Mouse (Mus musculus): ENCODE measurements around the gene Lrrc8c.

The Lrrc8c gene

GRCm38 (mm10) chr5:105519096-105519975 lies at the start of gene Lrrc8c:
Gene Lrrc8c, plus strand, starts transcription at chr5:105519388.
- peak; percentile 88 for DNase-seq

DNA sequence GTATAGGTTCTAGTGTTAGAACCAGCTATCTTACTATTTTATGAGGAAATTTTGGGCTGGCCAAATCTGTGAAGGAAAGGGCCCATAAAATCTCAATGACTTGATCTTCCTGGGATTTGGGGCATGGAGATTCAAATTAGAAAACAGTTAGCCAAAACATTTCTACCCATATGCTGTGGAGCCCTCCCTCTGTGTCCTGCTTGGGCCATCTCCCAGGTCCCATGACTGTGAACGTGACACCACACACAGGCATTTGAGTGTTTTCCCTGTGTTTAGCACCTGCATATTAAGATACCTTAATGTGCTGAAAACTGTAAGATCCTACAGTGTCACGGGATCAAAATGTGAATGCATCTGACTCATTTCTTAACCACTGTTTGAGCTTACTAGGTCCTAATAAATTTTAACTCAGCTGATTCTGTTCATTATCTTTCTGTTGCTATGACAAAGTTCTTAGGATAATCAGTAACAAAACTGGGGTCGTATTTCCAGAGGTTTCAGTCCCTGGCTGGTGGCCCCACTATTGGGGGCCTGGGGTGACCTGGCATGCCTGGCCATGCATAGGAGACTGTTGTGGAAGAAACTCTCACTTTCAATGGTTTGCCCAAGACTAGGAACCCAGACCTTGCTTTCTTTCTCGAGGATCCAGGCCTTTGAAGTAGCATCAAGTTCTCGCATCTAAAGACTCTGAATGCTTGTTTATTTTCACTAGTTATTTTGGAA lies 46.0 kb upstream of the Lrrc8c start:
- no peak for DNase-seq

DNA sequence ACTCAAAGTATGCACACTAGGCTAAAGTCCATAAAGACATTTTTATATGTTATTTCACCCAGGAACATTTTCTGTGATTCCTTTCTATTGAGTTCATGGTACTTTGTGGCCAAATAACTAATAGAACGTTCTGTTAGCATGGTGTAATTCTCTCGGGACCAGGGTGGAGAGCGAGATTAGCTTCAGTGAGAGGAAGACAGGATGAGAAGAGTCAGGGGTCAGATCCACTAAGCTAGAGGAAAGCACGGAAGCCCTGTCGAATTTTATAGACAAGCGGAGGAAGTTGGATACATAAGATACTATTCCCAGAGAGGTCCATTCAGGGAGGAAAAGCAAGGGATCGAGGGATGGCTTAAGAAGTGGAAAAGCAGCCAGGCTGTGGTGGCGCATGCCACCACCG lies 41.7 kb upstream of the Lrrc8c start:
- DNase-seq: no peak

- DNase-seq: no peak
Observed at GRCm38 (mm10) chr5:105479673-105480072, 39.5 kb upstream of the Lrrc8c start.

- DNase-seq: no peak
Observed at GRCm38 (mm10) chr5:105480561-105480960, 38.6 kb upstream of the Lrrc8c start.

GRCm38 (mm10) chr5:105483632-105484031 lies 35.6 kb upstream of the Lrrc8c start:
- DNase-seq: no peak

- no peak for DNase-seq
Observed at GRCm38 (mm10) chr5:105484247-105484646, 34.9 kb upstream of the Lrrc8c start.

GRCm38 (mm10) chr5:105484891-105485290 lies 34.3 kb upstream of the Lrrc8c start:
- DNase-seq: no peak

GRCm38 (mm10) chr5:105490211-105490610 lies 29.0 kb upstream of the Lrrc8c start:
- no peak for DNase-seq

DNA sequence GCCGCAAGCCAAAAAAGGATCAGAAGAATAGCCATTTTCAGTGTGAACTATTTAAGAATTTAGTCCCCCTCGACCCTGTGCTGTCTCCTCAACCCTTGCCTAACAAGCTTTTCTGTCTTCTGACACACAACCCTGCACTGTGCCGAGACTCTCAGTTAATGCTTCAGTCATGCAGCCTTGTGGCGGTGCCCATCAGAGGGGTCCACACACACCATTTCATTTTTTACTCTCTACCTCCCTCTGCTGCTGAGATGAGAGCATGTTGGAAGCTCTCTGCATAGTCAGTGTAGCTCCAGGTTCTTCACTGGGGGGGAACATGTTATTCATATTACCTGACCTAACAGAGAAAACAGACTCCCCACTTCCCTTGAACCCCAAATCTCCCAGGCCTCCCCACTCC lies 27.8 kb upstream of the Lrrc8c start:
- DNase-seq: peak; percentile 28

GRCm38 (mm10) chr5:105492367-105493246 lies 26.6 kb upstream of the Lrrc8c start:
- DNase-seq: peak; percentile 46

GRCm38 (mm10) chr5:105493377-105493776 lies 25.8 kb upstream of the Lrrc8c start:
- DNase-seq: no peak

GRCm38 (mm10) chr5:105494246-105494917 lies 24.8 kb upstream of the Lrrc8c start:
- DNase-seq: no peak

DNA sequence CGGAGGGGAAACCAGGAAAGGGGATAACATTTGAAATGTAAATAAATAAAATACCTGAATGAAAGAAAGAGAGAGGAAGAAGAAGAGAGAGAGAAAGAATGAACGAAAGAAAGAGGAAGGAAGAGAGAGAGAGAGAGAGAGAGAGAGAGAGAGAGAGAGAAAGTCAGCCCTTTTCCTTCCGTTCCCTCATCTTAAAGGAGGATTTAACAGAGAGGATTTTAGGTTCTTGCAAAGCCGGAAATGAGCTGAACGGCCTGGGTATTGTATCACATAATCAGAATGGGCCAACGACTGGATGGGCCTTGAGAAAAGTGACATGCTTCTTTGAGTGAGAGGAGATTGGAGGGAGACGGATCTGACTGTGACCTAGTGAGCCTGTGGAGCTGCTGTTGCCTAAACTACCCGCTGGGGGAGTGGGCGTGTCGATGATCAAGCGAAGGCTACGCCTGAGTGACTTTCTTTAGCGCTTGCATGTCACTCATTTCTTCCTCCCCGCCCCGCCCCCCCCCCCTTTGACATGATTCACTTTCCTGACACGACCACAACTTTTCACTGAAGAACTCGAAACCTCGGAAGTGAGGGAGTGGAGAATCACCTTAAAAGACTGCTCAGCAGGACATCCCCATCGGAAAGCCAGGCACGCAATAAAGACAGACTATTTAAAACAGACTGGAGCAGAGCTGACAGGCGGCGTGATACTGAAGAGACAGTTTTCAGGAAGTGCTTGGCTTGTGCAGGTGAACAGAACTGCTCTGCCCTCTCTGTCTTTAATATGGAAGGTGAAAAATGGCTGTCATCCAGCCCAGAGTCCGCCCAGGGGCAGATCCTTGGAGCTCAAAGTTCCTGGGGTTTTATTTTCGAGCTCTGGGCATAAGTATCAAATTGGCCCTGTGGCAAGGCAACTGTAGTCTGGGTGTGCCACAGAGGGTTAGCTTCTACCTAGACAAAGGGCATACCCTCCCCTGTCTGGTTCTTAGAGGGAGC lies 24.0 kb upstream of the Lrrc8c start:
- DNase-seq: peak; percentile 87

DNA sequence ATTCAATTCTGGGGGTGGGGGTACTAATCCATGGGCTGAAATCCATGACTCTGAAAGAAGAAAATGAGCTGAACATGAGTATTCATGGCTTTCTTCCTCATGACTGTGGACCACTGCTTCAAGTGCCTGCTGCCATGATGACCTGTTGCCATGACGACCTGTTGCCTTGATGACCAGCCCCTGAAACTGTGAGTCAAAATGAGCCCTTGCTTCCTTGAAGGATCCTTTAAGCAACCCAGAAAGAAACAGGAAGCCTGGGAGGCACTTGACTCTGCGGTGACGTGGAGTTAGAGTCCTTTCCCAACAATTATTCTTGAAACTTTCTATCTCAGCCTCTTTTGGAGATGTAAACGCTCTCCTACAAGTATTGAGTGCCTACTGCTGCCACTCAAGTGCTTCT lies 23.1 kb upstream of the Lrrc8c start:
- DNase-seq: no peak

DNA sequence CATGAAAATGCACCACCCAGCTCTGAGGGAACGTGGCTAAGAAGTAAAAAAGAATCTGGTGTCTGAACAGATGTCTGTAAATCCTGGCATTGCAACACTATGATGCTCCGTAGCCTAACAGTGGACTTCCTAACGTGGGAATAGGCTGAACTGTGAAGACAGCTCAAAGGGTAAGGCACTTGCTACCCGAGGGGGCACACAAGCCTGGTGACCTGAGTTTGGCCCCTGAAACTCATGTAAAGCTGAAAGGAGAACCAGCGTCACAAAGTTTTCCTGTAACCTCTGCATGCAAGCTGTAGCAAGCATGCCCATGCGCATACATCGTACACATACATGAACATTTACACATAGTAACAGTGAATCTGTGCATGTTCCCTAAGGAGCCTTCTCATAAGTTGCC lies 22.6 kb upstream of the Lrrc8c start:
- no peak for DNase-seq

DNA sequence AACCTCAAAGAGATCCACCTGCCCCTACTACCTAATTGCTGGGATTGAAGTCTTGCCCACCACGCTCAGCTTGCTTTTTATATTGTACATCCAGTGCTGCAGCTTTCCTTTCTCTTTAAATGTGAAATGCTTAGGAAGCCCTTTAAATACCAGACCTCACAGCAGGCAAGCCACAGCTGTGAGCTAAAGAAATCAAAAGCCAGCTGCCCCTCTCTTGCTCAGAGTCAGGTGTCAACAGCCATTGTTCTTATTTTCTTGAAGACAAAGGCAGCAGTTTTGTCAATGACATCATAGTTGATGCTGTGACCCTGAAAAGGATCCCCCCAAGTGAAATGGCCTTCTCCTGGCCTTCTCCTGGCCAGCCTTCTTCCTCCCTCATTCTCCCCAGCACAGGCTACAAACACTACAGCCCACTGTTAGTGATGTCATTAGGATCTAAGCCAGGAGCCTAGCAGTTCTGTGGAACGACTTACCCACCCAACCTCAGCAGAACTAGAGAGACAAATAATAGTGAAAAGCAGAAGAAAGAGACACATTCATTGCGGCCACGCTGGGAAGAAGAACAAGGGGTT lies 20.7 kb upstream of the Lrrc8c start:
- no peak for DNase-seq

DNA sequence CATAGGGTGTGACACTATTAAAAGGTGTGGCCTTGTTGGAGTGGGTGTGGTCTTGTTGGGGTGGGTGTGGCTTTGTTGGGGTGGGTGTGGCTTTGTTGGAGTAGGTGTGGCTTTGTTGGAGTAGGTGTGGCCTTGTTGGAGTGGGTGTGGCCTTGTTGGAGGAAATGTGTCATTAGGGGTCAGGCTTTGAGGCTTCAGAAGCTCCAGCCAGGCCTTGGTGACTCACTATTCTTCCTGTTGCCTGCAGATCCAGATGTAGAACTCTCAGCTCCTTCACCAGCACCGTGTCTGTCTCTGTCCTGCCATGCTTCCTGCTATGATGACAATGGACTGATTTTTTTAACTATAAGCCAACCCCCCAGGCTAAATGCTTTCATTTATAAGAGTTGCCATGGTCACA lies 19.8 kb upstream of the Lrrc8c start:
- no peak for DNase-seq

DNA sequence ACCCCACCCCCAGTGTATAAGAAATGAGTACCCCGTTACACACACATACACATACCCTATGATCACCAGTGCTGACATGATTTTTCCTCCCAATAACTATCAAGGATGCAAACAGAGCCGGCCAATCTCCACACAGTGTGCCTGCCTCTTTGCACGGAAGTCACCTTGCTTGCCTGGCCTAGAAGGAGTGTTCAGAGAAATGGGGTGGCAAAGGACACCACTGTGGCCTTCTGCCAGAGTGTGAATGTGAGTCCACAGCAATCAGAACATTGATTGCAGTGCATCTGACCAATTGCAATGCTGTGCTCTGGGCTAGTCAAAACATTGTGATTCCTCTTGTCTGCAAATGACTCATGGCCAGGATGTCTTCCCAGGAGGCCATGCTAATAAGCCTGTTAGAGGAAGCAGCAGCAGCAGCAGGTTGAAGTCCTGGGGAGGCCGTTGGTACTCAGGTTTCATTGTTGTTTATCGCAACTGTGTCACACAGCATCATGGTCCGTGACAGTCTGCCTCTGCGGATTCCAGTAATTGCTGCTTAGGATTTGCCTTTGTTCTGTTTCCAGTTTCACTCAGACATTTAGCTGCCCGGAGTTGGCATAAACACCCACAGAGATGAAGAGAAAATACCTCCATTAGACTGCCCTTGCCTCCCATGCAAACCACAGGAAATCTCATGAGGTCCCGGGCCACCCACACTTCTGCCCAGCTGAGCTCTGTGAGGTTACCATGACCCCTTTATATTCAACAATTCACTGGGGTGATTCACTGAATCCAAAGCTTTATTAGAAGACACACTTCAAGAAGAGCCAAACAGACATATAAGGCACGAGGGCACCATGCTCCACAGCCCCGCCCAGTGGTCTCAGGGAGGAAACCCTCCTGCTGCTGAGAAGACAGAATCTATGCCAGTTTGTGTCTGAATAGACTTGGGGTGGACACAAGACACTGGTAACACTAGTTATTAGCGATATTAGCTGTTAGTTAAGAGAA lies 18.8 kb upstream of the Lrrc8c start:
- no peak for DNase-seq

DNA sequence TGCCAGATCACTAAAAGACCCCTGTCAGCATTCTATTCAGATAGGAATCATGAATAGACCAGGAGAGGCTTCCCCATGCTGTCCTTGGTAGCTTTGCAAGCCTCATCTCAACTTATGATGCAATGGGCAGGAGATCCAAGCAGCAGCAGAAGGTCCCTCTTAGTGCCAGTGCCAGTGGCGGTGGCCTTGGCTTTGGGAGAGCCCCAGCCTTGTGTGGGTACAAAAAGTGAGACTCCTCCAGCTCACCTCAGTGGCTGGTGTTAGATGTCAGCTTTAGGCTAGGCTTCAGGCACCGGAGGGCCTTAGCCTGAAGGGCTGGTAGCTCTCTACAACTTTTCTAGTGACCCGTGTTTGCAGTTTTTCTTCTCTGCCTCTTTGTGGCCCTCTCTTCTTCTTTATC lies 18.1 kb upstream of the Lrrc8c start:
- no peak for DNase-seq
